ENCODE assay signal across 7 mouse cellular contexts in the genomic region with DNA sequence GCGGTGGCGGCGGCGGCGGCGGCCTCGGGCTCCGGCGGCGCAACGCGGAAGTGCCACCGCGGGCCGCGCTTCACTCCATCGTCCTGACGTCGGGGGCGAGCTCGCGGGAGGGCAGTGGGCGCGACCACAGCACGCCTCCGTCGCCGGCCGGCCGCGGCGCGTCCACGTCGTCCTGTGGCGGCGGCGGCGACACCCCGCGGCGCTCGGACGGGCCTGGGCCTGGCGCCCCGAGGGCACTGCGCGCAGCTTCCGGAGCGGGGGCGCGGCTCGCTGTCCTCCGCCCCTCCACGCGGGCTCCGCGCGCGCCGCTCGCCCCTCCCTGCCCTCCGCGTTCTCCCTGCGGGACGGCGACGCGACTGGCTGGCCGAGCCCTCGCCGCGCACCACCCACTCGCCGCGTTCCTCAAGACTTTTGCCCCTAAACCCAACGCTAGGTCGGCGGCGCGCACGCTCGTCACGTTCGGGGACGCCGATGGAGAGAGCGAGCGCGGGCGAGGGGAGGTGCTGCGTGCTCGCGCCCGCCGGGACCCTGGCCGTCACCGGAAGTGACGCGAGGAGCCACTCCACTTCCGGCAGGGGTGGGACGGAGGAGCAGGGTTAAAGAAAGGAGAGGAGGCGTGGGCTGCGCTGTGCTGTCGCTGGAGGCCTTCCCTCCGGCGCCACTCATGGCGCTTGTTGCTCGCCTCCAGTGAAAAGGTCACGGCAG. TPM values are rescaled to one million over a fixed set of nuclear protein-coding genes. Genes with fewer than 3 reads are reported as not detected.
DNase-seq lines count a peak whose midpoint lies in the region; ATAC-seq lines count a peak whose summit lies in the region.

A gene (minus strand): TSS at position 189 of the 705 bp plus-strand sequence.

- H3K4me2 ChIP-seq in embryonic facial prominence, embryonic 11.5 days (ENCODE audit: low read depth, low read length): peak within 1 kb of the TSS; percentile 82
- peak within 1 kb of the TSS; percentile 96 for H3K4me2 ChIP-seq in midbrain, embryonic 13.5 days (replicated peaks)

- H3K4me3 ChIP-seq in embryonic facial prominence, embryonic 11.5 days (ENCODE audit: low read depth, low read length): peak within 1 kb of the TSS; percentile 99
- peak within 1 kb of the TSS; percentile 99 for H3K4me3 ChIP-seq in limb, embryonic 10.5 days
- H3K4me3 ChIP-seq in midbrain, embryonic 13.5 days (replicated peaks): peak within 1 kb of the TSS; percentile 99

- no peaks in the 10 kb centered on the region for H3K4me1 ChIP-seq in embryonic facial prominence, embryonic 11.5 days (ENCODE audit: control insufficient read depth, insufficient read depth, low read length)
- peaks cover 12% of the 10 kb centered on the region for H3K4me1 ChIP-seq in limb, embryonic 10.5 days
- H3K4me1 ChIP-seq in midbrain, embryonic 13.5 days (replicated peaks): peaks cover 26% of the 10 kb centered on the region

- peak within 1 kb of the TSS; percentile 90 for H3K9ac ChIP-seq in embryonic facial prominence, embryonic 11.5 days (replicated peaks; ENCODE audit: low read length)
- H3K9ac ChIP-seq in midbrain, embryonic 13.5 days (replicated peaks): peak within 1 kb of the TSS; percentile 99

- ATAC-seq in embryonic facial prominence, embryonic 11.5 days (replicated peaks; ENCODE audit: insufficient number of reproducible peaks, low FRiP score, low TSS enrichment, low read depth): peak; percentile 95
- ATAC-seq in granulocyte monocyte progenitor cell, adult 5-6 weeks (replicated peaks; ENCODE audit: poor library complexity, severe bottlenecking): peak; percentile 83
- peak; percentile 97 for ATAC-seq in midbrain, embryonic 13.5 days

- peak; percentile 100 for DNase-seq in adrenal gland, postnatal 14 days
- peak; percentile 99 for DNase-seq in embryonic facial prominence, embryonic 11.5 days (ENCODE audit: low spot score)
- DNase-seq in kidney, adult 11 months: peak; percentile 99
- DNase-seq in limb, embryonic 10.5 days (ENCODE audit: low spot score): peak; percentile 100
- DNase-seq in spleen, adult 12 weeks (ENCODE audit: low spot score): peak; percentile 99

- H3K27ac ChIP-seq in embryonic facial prominence, embryonic 11.5 days (replicated peaks; ENCODE audit: low read depth, low read length): peak within 1 kb of the TSS; percentile 94
- H3K27ac ChIP-seq in limb, embryonic 10.5 days: peak within 1 kb of the TSS; percentile 94
- peak within 1 kb of the TSS; percentile 97 for H3K27ac ChIP-seq in midbrain, embryonic 13.5 days

- no peaks in the 10 kb centered on the region for H3K27me3 ChIP-seq in embryonic facial prominence, embryonic 11.5 days (ENCODE audit: control insufficient read depth, insufficient read depth, low read length)
- H3K27me3 ChIP-seq in limb, embryonic 10.5 days (ENCODE audit: low read depth, poor library complexity, severe bottlenecking): no peaks in the 10 kb centered on the region
- no peaks in the 10 kb centered on the region for H3K27me3 ChIP-seq in midbrain, embryonic 13.5 days

- H3K36me3 ChIP-seq in embryonic facial prominence, embryonic 11.5 days (replicated peaks; ENCODE audit: control insufficient read depth, insufficient read depth, low read depth, low read length): no peaks in the 10 kb centered on the region
- H3K36me3 ChIP-seq in limb, embryonic 10.5 days: peaks cover 9% of the 10 kb centered on the region
- H3K36me3 ChIP-seq in midbrain, embryonic 13.5 days: no peaks in the 10 kb centered on the region

- no peaks in the 10 kb centered on the region for H3K9me3 ChIP-seq in embryonic facial prominence, embryonic 11.5 days (replicated peaks; ENCODE audit: control insufficient read depth, low read length)
- H3K9me3 ChIP-seq in limb, embryonic 10.5 days (replicated peaks): no peaks in the 10 kb centered on the region
- no peaks in the 10 kb centered on the region for H3K9me3 ChIP-seq in midbrain, embryonic 13.5 days

- under 1% methylated on average over 52 of the region's 110 CpGs for WGBS in embryonic facial prominence, embryonic 11.5 days
- WGBS in limb, embryonic 10.5 days: under 1% methylated on average over 107 of the region's 110 CpGs
- WGBS in midbrain, embryonic 13.5 days: under 1% methylated on average over 69 of the region's 110 CpGs

RNA-seq across cellular contexts. Expression of the gene that starts here (rescaled TPM):
- total RNA-seq in adrenal gland, postnatal 14 days (2021): 51.3 and 54.2 TPM in 2 replicates
- polyA plus RNA-seq in embryonic facial prominence, embryonic 11.5 days (2014; fragmentation: Nextera tagmentation; extraction: Ambion mirVana): 17.4 and 20.7 TPM in 2 replicates
- total RNA-seq in granulocyte monocyte progenitor cell, adult 5-6 weeks (2014; fragmentation: Nextera tagmentation): 52.0 and 63.4 TPM in 2 replicates
- total RNA-seq in granulocyte monocyte progenitor cell, adult 5-6 weeks (2017): 72.6 and 78.6 TPM in 2 replicates
- polyA plus RNA-seq in limb, embryonic 10.5 days (2016; fragmentation: Nextera tagmentation; extraction: Ambion mirVana): 14.4 and 15.5 TPM in 2 replicates
- polyA plus RNA-seq in midbrain, embryonic 13.5 days (2015; fragmentation: Nextera tagmentation; extraction: Ambion mirVana): 17.4 and 18.9 TPM in 2 replicates

Comparison
In these comparisons a context has a peak if more than half of its experiments do, and no peak if none do; other contexts are left out.
1. Peak in every context shown above with its lines: DNase-seq, ATAC-seq, H3K4me3 ChIP-seq and H3K27ac ChIP-seq.